In genomic region chr11:73015391-73016102, GRCm38 (mm10) we compare ENCODE assay signal across 8 mouse cellular contexts. TPM values are rescaled to one million over a fixed set of nuclear protein-coding genes. Genes with fewer than 3 reads are reported as not detected.
DNase-seq lines count a peak whose midpoint lies in the region; ATAC-seq lines count a peak whose summit lies in the region.

No protein-coding gene starts in this region.

- 68% methylated on average over 5 of the region's 5 CpGs for WGBS in hindbrain, embryonic 13.5 days
- 76% methylated on average over 5 of the region's 5 CpGs for WGBS in hindbrain, embryonic 11.5 days
- WGBS in stomach, embryonic 15.5 days = 57% methylated on average over 5 of the region's 5 CpGs
- 87% methylated on average over 5 of the region's 5 CpGs for WGBS in forebrain, embryonic 10.5 days

- H3K36me3 ChIP-seq in hindbrain, embryonic 13.5 days = no peaks in the 10 kb centered on the region
- no peaks in the 10 kb centered on the region for H3K36me3 ChIP-seq in hindbrain, embryonic 11.5 days (ENCODE audit: control insufficient read depth, insufficient read depth, low read length)
- no peaks in the 10 kb centered on the region for H3K36me3 ChIP-seq in stomach, embryonic 15.5 days
- H3K36me3 ChIP-seq in forebrain, embryonic 10.5 days (replicated peaks) = no peaks in the 10 kb centered on the region

- peaks cover 33% of the 10 kb centered on the region for H3K4me1 ChIP-seq in hindbrain, embryonic 13.5 days (replicated peaks)
- peaks cover 3% of the 10 kb centered on the region; the same call in 1 of the 2 replicates for H3K4me1 ChIP-seq in hindbrain, embryonic 11.5 days (replicated peaks; ENCODE audit: control insufficient read depth, insufficient read depth, low read length)
- H3K4me1 ChIP-seq in stomach, embryonic 15.5 days = peaks cover 37% of the 10 kb centered on the region
- H3K4me1 ChIP-seq in forebrain, embryonic 10.5 days = peaks cover 22% of the 10 kb centered on the region

- H3K4me3 ChIP-seq in hindbrain, embryonic 13.5 days = no peak overlapping the region
- no peak overlapping the region for H3K4me3 ChIP-seq in hindbrain, embryonic 11.5 days (ENCODE audit: low read depth, low read length)
- no peak overlapping the region for H3K4me3 ChIP-seq in stomach, embryonic 15.5 days (replicated peaks)
- no peak overlapping the region for H3K4me3 ChIP-seq in forebrain, embryonic 10.5 days

- H3K9ac ChIP-seq in hindbrain, embryonic 13.5 days = 0 out of 2 replicates have a peak overlapping the region, but pooled peaks have one; percentile 20
- H3K9ac ChIP-seq in hindbrain, embryonic 11.5 days (ENCODE audit: low read depth, low read length) = no peak overlapping the region
- no peak overlapping the region for H3K9ac ChIP-seq in stomach, embryonic 15.5 days

- 0 out of 2 replicates have a peak overlapping the region, but pooled peaks have one; percentile 36 for H3K27ac ChIP-seq in hindbrain, embryonic 13.5 days
- H3K27ac ChIP-seq in hindbrain, embryonic 11.5 days (ENCODE audit: low read depth, low read length) = no peak overlapping the region
- peak overlapping the region; percentile 44; the same call in 1 of the 2 replicates for H3K27ac ChIP-seq in stomach, embryonic 15.5 days
- H3K27ac ChIP-seq in forebrain, embryonic 10.5 days = no peak overlapping the region

- DNase-seq in hindbrain, embryonic 11.5 days (ENCODE audit: low spot score) = no peak
- DNase-seq in right cerebral cortex, adult 2 months (ENCODE audit: low spot score in 2 of 2) = peak; percentile 41 to 44
- no peak for DNase-seq in right cerebral cortex, postnatal 4 days
- peak; percentile 53 for DNase-seq in heart, adult 8-10 months (ENCODE audit: low spot score)
- DNase-seq in forebrain, embryonic 10.5 days (ENCODE audit: extremely low spot score, low spot score) = no peak

- H3K9me3 ChIP-seq in hindbrain, embryonic 13.5 days = no peaks in the 10 kb centered on the region
- H3K9me3 ChIP-seq in hindbrain, embryonic 11.5 days (ENCODE audit: control insufficient read depth, low read length) = no peaks in the 10 kb centered on the region
- no peaks in the 10 kb centered on the region for H3K9me3 ChIP-seq in stomach, embryonic 15.5 days
- H3K9me3 ChIP-seq in forebrain, embryonic 10.5 days = no peaks in the 10 kb centered on the region

- peaks cover 27% of the 10 kb centered on the region for H3K27me3 ChIP-seq in hindbrain, embryonic 13.5 days
- H3K27me3 ChIP-seq in hindbrain, embryonic 11.5 days (ENCODE audit: control insufficient read depth, insufficient read depth, low read length) = peaks cover 17% of the 10 kb centered on the region
- H3K27me3 ChIP-seq in stomach, embryonic 15.5 days (replicated peaks) = peaks cover 11% of the 10 kb centered on the region; the same call in 1 of the 2 replicates
- peaks cover 54% of the 10 kb centered on the region for H3K27me3 ChIP-seq in forebrain, embryonic 10.5 days (ENCODE audit: poor library complexity, severe bottlenecking)

- H3K4me2 ChIP-seq in hindbrain, embryonic 13.5 days = no peak overlapping the region
- H3K4me2 ChIP-seq in hindbrain, embryonic 11.5 days (replicated peaks; ENCODE audit: low read depth, low read length) = no peak overlapping the region
- H3K4me2 ChIP-seq in stomach, embryonic 15.5 days = no peak overlapping the region

- ATAC-seq in hindbrain, embryonic 13.5 days (ENCODE audit: low FRiP score) = no peak
- no peak for ATAC-seq in hindbrain, embryonic 11.5 days (ENCODE audit: low FRiP score)
- ATAC-seq in stomach, embryonic 15.5 days (ENCODE audit: insufficient read depth, low FRiP score, low read depth) = no peak
- ATAC-seq in activated CD4-positive, CD25-positive, alpha-beta regulatory T cell, adult 4 months = no peak

RNA-seq across cellular contexts. Expression of gene Camkk1, which starts 3.3 kb away (rescaled TPM):
- 21.5 and 23.1 TPM in 2 replicates for polyA plus RNA-seq in hindbrain, embryonic 13.5 days (2015; fragmentation: Nextera tagmentation; extraction: Ambion mirVana)
- 3.7 and 4.4 TPM in 2 replicates for polyA plus RNA-seq in hindbrain, embryonic 11.5 days (2014; fragmentation: Nextera tagmentation; extraction: Ambion mirVana)
- total RNA-seq in heart, adult 8-10 months (2022) = under 1 TPM; 0.53 to 0.84 (median 0.74) TPM
- 10.6 and 10.9 TPM in 2 replicates for polyA plus RNA-seq in stomach, embryonic 15.5 days (2015; fragmentation: Nextera tagmentation; extraction: Ambion mirVana)
- polyA plus RNA-seq in activated CD4-positive, CD25-positive, alpha-beta regulatory T cell, adult 4 months (2017; shearing (Covaris generic)) = 1 to 10 TPM; 2.4 to 2.6 TPM
- polyA plus RNA-seq in forebrain, embryonic 10.5 days (2016; fragmentation: Nextera tagmentation; extraction: Ambion mirVana) = 4.6 and 5.4 TPM in 2 replicates

RNA-seq across cellular contexts. Expression of gene P2rx1, which starts 16.6 kb away (rescaled TPM):
- polyA plus RNA-seq in hindbrain, embryonic 13.5 days (2015; fragmentation: Nextera tagmentation; extraction: Ambion mirVana) = 0.65 TPM in 2 replicates
- 1.4 and 2.4 TPM in 2 replicates for polyA plus RNA-seq in hindbrain, embryonic 11.5 days (2014; fragmentation: Nextera tagmentation; extraction: Ambion mirVana)
- total RNA-seq in heart, adult 8-10 months (2022) = under 1 TPM; 0.35 to 0.49 (median 0.43) TPM
- polyA plus RNA-seq in stomach, embryonic 15.5 days (2015; fragmentation: Nextera tagmentation; extraction: Ambion mirVana) = 33.7 and 52.1 TPM in 2 replicates
- under 1 TPM in 1 of 2 experiments, not detected in 1; 0.42 TPM for polyA plus RNA-seq in activated CD4-positive, CD25-positive, alpha-beta regulatory T cell, adult 4 months (2017; shearing (Covaris generic))
- 1.4 TPM in 2 replicates for polyA plus RNA-seq in forebrain, embryonic 10.5 days (2016; fragmentation: Nextera tagmentation; extraction: Ambion mirVana)

RNA-seq across cellular contexts. Expression of gene Ncbp3, which starts 32.0 kb away (rescaled TPM):
- 12.5 and 13.1 TPM in 2 replicates for polyA plus RNA-seq in hindbrain, embryonic 13.5 days (2015; fragmentation: Nextera tagmentation; extraction: Ambion mirVana)
- polyA plus RNA-seq in hindbrain, embryonic 11.5 days (2014; fragmentation: Nextera tagmentation; extraction: Ambion mirVana) = 12.0 and 12.5 TPM in 2 replicates
- 1 to 10 TPM; 5.4 to 6.6 (median 5.6) TPM for total RNA-seq in heart, adult 8-10 months (2022)
- polyA plus RNA-seq in stomach, embryonic 15.5 days (2015; fragmentation: Nextera tagmentation; extraction: Ambion mirVana) = 10.4 and 12.0 TPM in 2 replicates
- 10 to 100 TPM; 14.3 to 16.8 TPM for polyA plus RNA-seq in activated CD4-positive, CD25-positive, alpha-beta regulatory T cell, adult 4 months (2017; shearing (Covaris generic))
- polyA plus RNA-seq in forebrain, embryonic 10.5 days (2016; fragmentation: Nextera tagmentation; extraction: Ambion mirVana) = 12.1 and 13.9 TPM in 2 replicates

RNA-seq across cellular contexts. Expression of gene Atp2a3, which starts 54.6 kb away (rescaled TPM):
- 1.3 and 1.4 TPM in 2 replicates for polyA plus RNA-seq in hindbrain, embryonic 13.5 days (2015; fragmentation: Nextera tagmentation; extraction: Ambion mirVana)
- polyA plus RNA-seq in hindbrain, embryonic 11.5 days (2014; fragmentation: Nextera tagmentation; extraction: Ambion mirVana) = 0.68 and 1.4 TPM in 2 replicates
- total RNA-seq in heart, adult 8-10 months (2022) = 10 to 100 TPM in 3 of 4 experiments, 1 to 10 TPM in 1; 9.5 to 12.4 (median 11.2) TPM
- polyA plus RNA-seq in stomach, embryonic 15.5 days (2015; fragmentation: Nextera tagmentation; extraction: Ambion mirVana) = 18.9 and 20.6 TPM in 2 replicates
- polyA plus RNA-seq in activated CD4-positive, CD25-positive, alpha-beta regulatory T cell, adult 4 months (2017; shearing (Covaris generic)) = 10 to 100 TPM; 66.1 to 93.0 TPM
- 1.2 and 1.6 TPM in 2 replicates for polyA plus RNA-seq in forebrain, embryonic 10.5 days (2016; fragmentation: Nextera tagmentation; extraction: Ambion mirVana)

Comparison
In these comparisons a context has a peak if more than half of its experiments do, and no peak if none do; other contexts are left out.
1. H3K27ac ChIP-seq: peak in hindbrain, embryonic 13.5 days (single experiment) and stomach, embryonic 15.5 days (single experiment); none in hindbrain, embryonic 11.5 days (single experiment) and forebrain, embryonic 10.5 days (single experiment).
2. DNase-seq: peak in right cerebral cortex, adult 2 months (2 of 2) and heart, adult 8-10 months (single experiment); none in hindbrain, embryonic 11.5 days (single experiment), right cerebral cortex, postnatal 4 days (single experiment) and forebrain, embryonic 10.5 days (single experiment).
3. RNA of gene P2rx1, which starts 16.6 kb away (polyA plus RNA-seq): 33.7 to 52.1 TPM in stomach, embryonic 15.5 days; 1.4 to 2.4 TPM in hindbrain, embryonic 11.5 days, 1.4 TPM in forebrain, embryonic 10.5 days, 0.65 TPM in hindbrain, embryonic 13.5 days and 0.42 TPM in activated CD4-positive, CD25-positive, alpha-beta regulatory T cell, adult 4 months; every median in the first group is over 10 times any median in the second.